Mouse (Mus musculus): ENCODE measurements around the gene Tti1. TPM values are rescaled to one million over a fixed set of nuclear protein-coding genes. Genes with fewer than 3 reads are reported as not detected.
A peak's percentile ranks its signal among the peaks of the same experiment; 100 is the strongest.

The Tti1 gene
- polyA plus RNA-seq (2016; fragmentation: Nextera tagmentation; extraction: Ambion mirVana), result 34.5 and 38.2 TPM in 2 replicates

GRCm38 (mm10) chr2:158028354-158028863 lies at the start of gene Tti1, which contains the start of gene Rprd1b:
TSS of gene Tti1 (minus strand) at chr2:158028433.
TSS of gene Rprd1b (plus strand) at chr2:158028497.
- Histone ChIP-seq H3K36me3 (replicated peaks) (0 out of 2 replicates have a peak, but pooled peaks cover under 1% of the 10 kb centered on the region), H3K9me3 (no peaks in the 10 kb centered on the region), H3K27ac (peak within 1 kb of the TSS; percentile 93), H3K4me2 (peak within 1 kb of the TSS; percentile 79), H3K9ac (peak within 1 kb of the TSS; percentile 95), H3K4me3 (replicated peaks) (peak within 1 kb of the TSS; percentile 96), H3K4me1 (peaks cover 38% of the 10 kb centered on the region), H3K27me3 (no peaks in the 10 kb centered on the region)
- peak; percentile 94 for ATAC-seq (ENCODE audit: low FRiP score)
- under 1% methylated on average over 52 of the region's 52 CpGs for WGBS

- Histone ChIP-seq H3K4me3 (replicated peaks) (no peak overlapping the region), H3K27ac (no peak overlapping the region), H3K27me3 (no peaks in the 10 kb centered on the region), H3K4me2 (no peak overlapping the region), H3K9ac (no peak overlapping the region), H3K9me3 (no peaks in the 10 kb centered on the region), H3K36me3 (replicated peaks) (peaks cover 38% of the 10 kb centered on the region), H3K4me1 (no peaks in the 10 kb centered on the region)
- 57% methylated on average over 2 of the region's 2 CpGs for WGBS
- ATAC-seq (ENCODE audit: low FRiP score), result no peak
These were observed 49.7 kb upstream of the Tti1 start for GRCm38 (mm10) chr2:158077981-158078380.

- no peaks in the 10 kb centered on the region for H3K9me3 ChIP-seq
- peaks cover 51% of the 10 kb centered on the region for H3K36me3 ChIP-seq (replicated peaks)
- no peak overlapping the region for H3K27ac ChIP-seq
- no peaks in the 10 kb centered on the region for H3K27me3 ChIP-seq
- H3K4me3 ChIP-seq (replicated peaks), result no peak overlapping the region
- H3K9ac ChIP-seq, result no peak overlapping the region
- no peak overlapping the region for H3K4me2 ChIP-seq
- H3K4me1 ChIP-seq, result no peaks in the 10 kb centered on the region
- WGBS, result 86% methylated on average over 6 of the region's 6 CpGs
- no peak for ATAC-seq (ENCODE audit: low FRiP score)
These were observed 48.5 kb upstream of the Tti1 start for GRCm38 (mm10) chr2:158076690-158077089.

DNA sequence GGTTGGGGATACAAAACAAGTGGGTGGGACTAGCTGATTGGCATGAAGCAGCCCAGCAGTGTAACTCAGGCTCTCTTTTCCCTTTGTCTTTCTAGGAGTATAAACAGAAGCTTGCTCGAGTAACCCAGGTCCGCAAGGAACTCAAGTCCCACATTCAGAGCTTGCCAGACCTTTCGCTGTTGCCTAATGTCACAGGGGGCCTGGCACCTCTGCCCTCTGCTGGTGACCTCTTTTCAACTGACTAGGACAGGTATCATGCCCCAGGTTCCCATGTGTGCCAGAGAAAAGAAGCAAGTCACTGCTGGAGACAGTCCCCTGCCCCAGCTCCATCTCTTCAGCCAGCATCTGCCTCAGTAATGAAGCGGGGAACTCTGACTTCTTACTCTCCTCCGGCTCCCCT lies 46.6 kb upstream of the Tti1 start:
- no peak overlapping the region for H3K4me2 ChIP-seq
- H3K9me3 ChIP-seq, result no peaks in the 10 kb centered on the region
- no peaks in the 10 kb centered on the region for H3K4me1 ChIP-seq
- H3K9ac ChIP-seq, result no peak overlapping the region
- H3K4me3 ChIP-seq (replicated peaks), result no peak overlapping the region
- H3K27me3 ChIP-seq, result no peaks in the 10 kb centered on the region
- peaks cover 67% of the 10 kb centered on the region for H3K36me3 ChIP-seq (replicated peaks)
- WGBS, result 88% methylated on average over 5 of the region's 5 CpGs
- no peak for ATAC-seq (ENCODE audit: low FRiP score)
- no peak overlapping the region for H3K27ac ChIP-seq

DNA sequence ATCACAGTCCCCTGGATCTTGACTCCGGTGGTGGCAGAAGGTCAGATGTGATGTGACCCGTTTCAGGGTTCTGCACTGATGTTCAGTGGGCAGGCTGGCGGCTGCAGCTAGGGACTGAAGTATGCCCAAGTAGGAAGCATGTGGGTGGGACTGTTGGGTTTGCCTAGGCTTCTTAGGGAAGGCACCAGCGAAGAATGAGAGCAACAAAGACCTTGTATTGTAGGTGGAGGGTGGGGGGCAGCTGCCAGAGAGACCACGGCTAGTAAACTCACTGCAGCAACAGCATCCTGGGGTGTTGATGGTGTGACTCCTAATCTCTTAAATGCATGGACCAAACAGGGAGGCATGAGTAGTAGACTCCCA lies 43.4 kb upstream of the Tti1 start:
- WGBS, result 91% methylated on average over 5 of the region's 5 CpGs
- Histone ChIP-seq H3K9me3 (no peaks in the 10 kb centered on the region), H3K27ac (no peak overlapping the region), H3K27me3 (no peaks in the 10 kb centered on the region), H3K9ac (no peak overlapping the region), H3K4me3 (replicated peaks) (no peak overlapping the region), H3K4me1 (0 out of 2 replicates have a peak, but pooled peaks cover under 1% of the 10 kb centered on the region), H3K36me3 (replicated peaks) (peaks cover 68% of the 10 kb centered on the region), H3K4me2 (no peak overlapping the region)
- ATAC-seq (ENCODE audit: low FRiP score), result no peak

DNA sequence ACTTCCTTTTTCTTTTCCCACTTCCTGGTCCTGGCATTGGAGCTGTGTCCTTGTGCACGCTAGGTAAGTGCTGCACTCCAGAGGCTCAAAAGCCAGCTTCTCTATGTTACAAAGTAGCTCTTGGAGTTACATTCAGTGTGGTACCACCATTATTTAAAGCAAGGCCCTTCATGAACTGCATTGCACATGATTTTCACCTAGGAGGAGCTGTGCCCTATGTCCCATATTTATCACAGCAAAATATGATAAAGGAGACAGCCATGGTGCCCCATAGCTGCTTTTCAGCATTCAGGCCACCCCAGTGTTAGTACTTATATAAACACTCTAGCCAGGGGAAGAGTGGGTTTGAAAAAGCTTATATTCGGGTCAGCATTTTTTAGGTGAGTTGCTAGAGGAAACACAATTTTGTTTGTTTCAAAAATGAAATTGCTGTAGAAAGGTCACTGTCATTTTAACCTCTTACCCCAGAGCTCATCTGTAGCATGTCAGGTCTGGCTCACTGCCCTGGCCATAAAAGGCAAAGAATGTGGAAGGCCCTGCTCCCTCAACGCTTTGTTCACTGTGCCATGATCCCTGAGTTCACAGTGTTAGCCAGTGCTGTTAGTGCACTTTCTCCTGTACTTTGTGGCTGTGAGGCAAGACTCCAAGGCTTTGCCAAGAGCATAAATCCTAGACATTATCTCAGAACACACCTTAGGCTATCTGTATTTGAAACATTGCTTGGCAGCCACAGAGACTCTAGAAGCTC lies 42.8 kb upstream of the Tti1 start:
- peaks cover 64% of the 10 kb centered on the region for H3K36me3 ChIP-seq (replicated peaks)
- H3K9me3 ChIP-seq, result no peaks in the 10 kb centered on the region
- H3K4me3 ChIP-seq (replicated peaks), result no peak overlapping the region
- no peaks in the 10 kb centered on the region for H3K27me3 ChIP-seq
- no peak overlapping the region for H3K27ac ChIP-seq
- no peak overlapping the region for H3K4me2 ChIP-seq
- no peak overlapping the region for H3K9ac ChIP-seq
- WGBS, result 93% methylated on average over 3 of the region's 3 CpGs
- ATAC-seq (ENCODE audit: low FRiP score), result no peak
- H3K4me1 ChIP-seq, result 0 out of 2 replicates have a peak, but pooled peaks cover 6% of the 10 kb centered on the region

GRCm38 (mm10) chr2:158068444-158068971 lies 40.3 kb upstream of the Tti1 start:
- Histone ChIP-seq H3K36me3 (replicated peaks) (peaks cover 62% of the 10 kb centered on the region), H3K27ac (no peak overlapping the region), H3K4me3 (replicated peaks) (no peak overlapping the region), H3K9me3 (no peaks in the 10 kb centered on the region), H3K9ac (no peak overlapping the region), H3K4me2 (no peak overlapping the region), H3K4me1 (0 out of 2 replicates have a peak, but pooled peaks cover 7% of the 10 kb centered on the region), H3K27me3 (no peaks in the 10 kb centered on the region)
- no peak for ATAC-seq (ENCODE audit: low FRiP score)

DNA sequence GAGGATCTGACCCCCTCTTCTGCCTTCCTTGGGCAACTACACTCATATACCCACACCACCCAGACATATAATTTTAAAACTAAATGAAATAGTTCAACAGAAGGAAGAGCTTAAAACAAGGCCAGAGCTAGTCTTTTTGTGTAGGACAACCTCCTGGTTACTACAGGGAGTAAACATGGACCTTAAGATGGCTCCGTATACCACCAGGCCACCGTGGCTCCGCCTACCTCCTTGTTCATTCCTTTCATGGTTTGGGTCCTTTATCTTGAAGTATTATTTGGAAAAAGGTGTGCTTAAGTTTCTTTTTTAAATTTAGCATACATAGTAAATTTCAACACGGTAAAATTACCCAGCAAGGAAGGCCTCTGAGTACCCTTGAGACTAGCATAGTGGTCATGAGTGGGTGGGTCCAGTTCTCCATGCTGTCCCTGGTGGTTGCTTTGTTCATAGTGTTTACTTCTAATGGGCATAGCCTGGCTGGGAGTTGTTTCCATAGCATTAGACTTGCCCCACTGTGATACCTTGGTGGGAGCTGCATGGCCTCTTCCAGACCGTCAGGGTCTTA lies 39.1 kb upstream of the Tti1 start:
- Histone ChIP-seq H3K4me3 (replicated peaks) (no peak overlapping the region), H3K9me3 (no peaks in the 10 kb centered on the region), H3K36me3 (replicated peaks) (peaks cover 58% of the 10 kb centered on the region), H3K4me1 (0 out of 2 replicates have a peak, but pooled peaks cover 7% of the 10 kb centered on the region), H3K4me2 (no peak overlapping the region), H3K27ac (no peak overlapping the region), H3K9ac (no peak overlapping the region), H3K27me3 (no peaks in the 10 kb centered on the region)
- 93% methylated on average over 5 of the region's 5 CpGs for WGBS
- no peak for ATAC-seq (ENCODE audit: low FRiP score)

DNA sequence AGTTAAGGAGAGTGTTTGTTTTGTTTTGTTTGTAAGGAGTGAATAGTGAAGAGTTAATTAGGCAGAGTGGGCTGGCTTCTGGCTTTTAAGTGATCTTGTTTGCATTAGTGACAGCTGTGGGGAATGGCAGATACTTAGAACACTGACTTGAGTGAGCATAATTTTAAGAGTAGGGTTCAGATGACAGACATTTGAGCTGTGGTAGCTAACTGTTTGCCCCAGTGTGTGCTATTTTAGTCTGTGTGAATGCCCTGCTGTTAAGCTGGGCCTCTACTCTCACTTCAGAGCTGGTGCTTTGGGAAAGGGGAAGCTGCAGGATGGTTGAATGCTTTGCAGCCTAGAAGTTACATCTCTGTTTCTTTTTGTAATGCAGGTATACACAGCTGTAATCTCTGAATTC lies 38.2 kb upstream of the Tti1 start:
- 0 out of 2 replicates have a peak, but pooled peaks cover 7% of the 10 kb centered on the region for H3K4me1 ChIP-seq
- ATAC-seq (ENCODE audit: low FRiP score), result no peak
- H3K27me3 ChIP-seq, result no peaks in the 10 kb centered on the region
- H3K36me3 ChIP-seq (replicated peaks), result peaks cover 58% of the 10 kb centered on the region
- no peaks in the 10 kb centered on the region for H3K9me3 ChIP-seq
- H3K27ac ChIP-seq, result no peak overlapping the region
- H3K4me3 ChIP-seq (replicated peaks), result no peak overlapping the region
- no peak overlapping the region for H3K9ac ChIP-seq
- H3K4me2 ChIP-seq, result no peak overlapping the region

GRCm38 (mm10) chr2:158065064-158065463 lies 36.8 kb upstream of the Tti1 start:
- no peak overlapping the region for H3K4me2 ChIP-seq
- 0 out of 2 replicates have a peak, but pooled peaks cover 7% of the 10 kb centered on the region for H3K4me1 ChIP-seq
- no peak for ATAC-seq (ENCODE audit: low FRiP score)
- peaks cover 59% of the 10 kb centered on the region for H3K36me3 ChIP-seq (replicated peaks)
- H3K9me3 ChIP-seq, result no peaks in the 10 kb centered on the region
- no peak overlapping the region for H3K4me3 ChIP-seq (replicated peaks)
- WGBS, result 86% methylated on average over 5 of the region's 5 CpGs
- no peak overlapping the region for H3K27ac ChIP-seq
- H3K27me3 ChIP-seq, result no peaks in the 10 kb centered on the region
- H3K9ac ChIP-seq, result no peak overlapping the region

- no peaks in the 10 kb centered on the region for H3K9me3 ChIP-seq
- H3K4me2 ChIP-seq, result no peak overlapping the region
- H3K27me3 ChIP-seq, result no peaks in the 10 kb centered on the region
- H3K4me3 ChIP-seq (replicated peaks), result no peak overlapping the region
- H3K27ac ChIP-seq, result no peak overlapping the region
- peaks cover 7% of the 10 kb centered on the region; the same call in 1 of the 2 replicates for H3K4me1 ChIP-seq
- peaks cover 63% of the 10 kb centered on the region for H3K36me3 ChIP-seq (replicated peaks)
- WGBS, result 76% methylated on average over 3 of the region's 3 CpGs
- H3K9ac ChIP-seq, result no peak overlapping the region
- no peak for ATAC-seq (ENCODE audit: low FRiP score)
These were observed 36.4 kb upstream of the Tti1 start for GRCm38 (mm10) chr2:158064571-158065048.

GRCm38 (mm10) chr2:158063036-158063435 lies 34.8 kb upstream of the Tti1 start:
- peaks cover 7% of the 10 kb centered on the region; the same call in 1 of the 2 replicates for H3K4me1 ChIP-seq
- H3K36me3 ChIP-seq (replicated peaks), result peaks cover 74% of the 10 kb centered on the region
- no peak overlapping the region for H3K4me3 ChIP-seq (replicated peaks)
- no peak overlapping the region for H3K9ac ChIP-seq
- H3K4me2 ChIP-seq, result no peak overlapping the region
- H3K27ac ChIP-seq, result no peak overlapping the region
- 94% methylated on average over 3 of the region's 3 CpGs for WGBS
- no peak for ATAC-seq (ENCODE audit: low FRiP score)
- H3K9me3 ChIP-seq, result no peaks in the 10 kb centered on the region
- H3K27me3 ChIP-seq, result no peaks in the 10 kb centered on the region

Measured in forebrain, embryonic 12.5 days (tissue).